Mouse (Mus musculus) forebrain, embryonic 12.5 days (tissue): ENCODE results near the gene Mief1. TPM values are rescaled to one million over a fixed set of nuclear protein-coding genes. Genes with fewer than 3 reads are reported as not detected.

ENCODE experiments used
- ATAC-seq: fragments of 200-750 bp; cut with Nextera tagmentation; 2 replicates; pipeline ENCODE4 v1.8.0; 2017; ENCODE audit warnings: moderate TSS enrichment; ENCODE audit not compliant: low FRiP score
- H3K27ac ChIP-seq: fragments of 300-500 bp; sonication (generic); 2 replicates; pipeline ENCODE4 v1.5.1; 2016; ENCODE audit warnings: mild to moderate bottlenecking
- H3K27me3 ChIP-seq: fragments of 300-500 bp; sonication (generic); 2 replicates; pipeline ENCODE4 v1.6.1; 2016; ENCODE audit warnings: mild to moderate bottlenecking
- H3K36me3 ChIP-seq: fragments of 300-500 bp; sonication (generic); replicated peaks from 2 replicates; pipeline ENCODE4 v1.6.1; 2016; ENCODE audit warnings: mild to moderate bottlenecking
- H3K4me1 ChIP-seq: fragments of 300-500 bp; sonication (generic); 2 replicates; pipeline ENCODE4 v1.6.1; 2016
- H3K4me2 ChIP-seq: fragments of 300-500 bp; sonication (generic); 2 replicates; pipeline ENCODE4 v1.6.1; 2016; ENCODE audit warnings: mild to moderate bottlenecking, moderate library complexity
- H3K4me3 ChIP-seq: fragments of 300-500 bp; sonication (generic); replicated peaks from 2 replicates; pipeline ENCODE4 v1.5.1; 2016; ENCODE audit warnings: mild to moderate bottlenecking
- H3K9ac ChIP-seq: fragments of 300-500 bp; sonication (generic); 2 replicates; pipeline ENCODE4 v1.6.1; 2016; ENCODE audit warnings: mild to moderate bottlenecking
- H3K9me3 ChIP-seq: fragments of 300-500 bp; sonication (generic); 2 replicates; pipeline ENCODE4 v1.6.1; 2016
- WGBS: fragments of 180-500 bp; shearing (Covaris S2); methylation state at CpG from one replicate; pipeline ENCODE4 v1.1.7; 2016; 5-methylcytosine and 5-hydroxymethylcytosine counted together
- polyA plus RNA-seq: library from polyadenylated mRNA; unstranded; fragments of >200 nt; fragmentation: Nextera tagmentation; extraction: Ambion mirVana; gene quantifications from 2 replicates; pipeline ENCODE4 v1.2.1, GENCODE M21; 2016

The Mief1 gene
- polyA plus RNA-seq, 1 experiment from 2014 or later = 38.6 TPM

DNA sequence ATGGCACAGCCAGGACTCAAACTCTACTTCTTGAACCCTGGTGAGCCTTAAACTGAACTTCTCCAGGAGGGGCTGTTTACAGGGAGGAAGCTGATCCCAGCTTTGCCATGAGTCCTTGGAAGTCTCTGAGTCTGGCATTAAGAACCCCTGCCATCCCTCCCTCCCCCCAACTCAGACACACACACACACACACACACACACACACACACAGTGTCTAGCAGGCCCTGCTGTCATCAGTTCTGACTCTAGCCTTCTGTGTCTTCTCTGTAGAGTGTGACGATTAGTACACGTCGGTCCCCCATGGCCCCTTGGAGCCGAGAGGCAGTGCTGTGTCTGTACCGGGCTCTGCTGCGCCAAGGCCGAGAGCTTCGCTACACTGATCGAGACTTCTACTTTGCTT, 1.7 kb downstream of the Mief1 start, which contains the start of gene AC140267.1:
TSS of gene AC140267.1 (plus strand) at position 301 of the 400 bp plus-strand sequence.
- H3K4me3 ChIP-seq = peak within 1 kb of the TSS; percentile 90
- H3K4me2 ChIP-seq = peak within 1 kb of the TSS; percentile 96
- H3K4me1 ChIP-seq = peaks cover 20% of the 10 kb centered on the region
- WGBS = 93% methylated on average over 9 of the region's 9 CpGs
- no peak for ATAC-seq
- H3K27me3 ChIP-seq = no peaks in the 10 kb centered on the region
- H3K9ac ChIP-seq = peak within 1 kb of the TSS; percentile 82
- peaks cover 41% of the 10 kb centered on the region for H3K36me3 ChIP-seq
- H3K9me3 ChIP-seq = no peaks in the 10 kb centered on the region
- peak within 1 kb of the TSS; percentile 72; the same call in 1 of the 2 replicates for H3K27ac ChIP-seq

- Histone ChIP-seq H3K4me1 (no peaks in the 10 kb centered on the region), H3K4me2 (no peak overlapping the region), H3K27me3 (no peaks in the 10 kb centered on the region), H3K4me3 (no peak overlapping the region), H3K9me3 (no peaks in the 10 kb centered on the region), H3K36me3 (peaks cover 81% of the 10 kb centered on the region), H3K9ac (no peak overlapping the region), H3K27ac (no peak overlapping the region)
- no peak for ATAC-seq
- 95% methylated on average over 12 of the region's 12 CpGs for WGBS
Measured at GRCm38 (mm10) chr15:80248135-80248534, 14.3 kb downstream of the Mief1 start.

- Histone ChIP-seq H3K9me3 (no peaks in the 10 kb centered on the region), H3K36me3 (peaks cover 78% of the 10 kb centered on the region), H3K27ac (no peak overlapping the region), H3K27me3 (no peaks in the 10 kb centered on the region), H3K4me1 (peaks cover 3% of the 10 kb centered on the region), H3K4me3 (no peak overlapping the region), H3K9ac (no peak overlapping the region), H3K4me2 (no peak overlapping the region)
- WGBS = 97% methylated on average over 1 of the region's 1 CpGs
- ATAC-seq = no peak
Measured at GRCm38 (mm10) chr15:80248596-80248995, 14.8 kb downstream of the Mief1 start.

DNA sequence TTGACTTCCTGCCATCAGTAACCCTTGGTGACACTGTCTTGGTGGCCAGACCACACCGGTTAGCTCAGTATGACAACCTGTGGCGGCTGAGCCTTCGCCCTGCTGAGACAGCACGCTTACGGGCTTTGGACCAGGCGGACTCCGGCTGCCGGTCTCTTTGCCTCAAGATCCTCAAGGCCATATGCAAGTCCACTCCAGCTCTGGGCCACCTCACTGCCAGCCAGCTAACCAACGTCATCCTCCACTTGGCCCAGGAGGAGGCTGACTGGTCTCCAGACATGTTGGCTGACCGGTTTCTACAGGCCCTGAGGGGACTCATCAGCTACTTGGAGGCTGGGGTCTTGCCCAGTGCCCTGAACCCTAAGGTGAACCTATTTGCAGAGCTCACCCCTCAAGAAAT, 15.9 kb downstream of the Mief1 start:
- no peak overlapping the region for H3K27ac ChIP-seq
- no peak for ATAC-seq
- H3K9ac ChIP-seq = no peak overlapping the region
- H3K4me2 ChIP-seq = no peak overlapping the region
- WGBS = 94% methylated on average over 10 of the region's 10 CpGs
- H3K4me3 ChIP-seq = no peak overlapping the region
- peaks cover 68% of the 10 kb centered on the region for H3K36me3 ChIP-seq
- H3K9me3 ChIP-seq = no peaks in the 10 kb centered on the region
- no peaks in the 10 kb centered on the region for H3K27me3 ChIP-seq
- H3K4me1 ChIP-seq = peaks cover 13% of the 10 kb centered on the region

GRCm38 (mm10) chr15:80250586-80250985, 16.8 kb downstream of the Mief1 start:
- WGBS = 94% methylated on average over 6 of the region's 6 CpGs
- no peak overlapping the region for H3K4me3 ChIP-seq

DNA sequence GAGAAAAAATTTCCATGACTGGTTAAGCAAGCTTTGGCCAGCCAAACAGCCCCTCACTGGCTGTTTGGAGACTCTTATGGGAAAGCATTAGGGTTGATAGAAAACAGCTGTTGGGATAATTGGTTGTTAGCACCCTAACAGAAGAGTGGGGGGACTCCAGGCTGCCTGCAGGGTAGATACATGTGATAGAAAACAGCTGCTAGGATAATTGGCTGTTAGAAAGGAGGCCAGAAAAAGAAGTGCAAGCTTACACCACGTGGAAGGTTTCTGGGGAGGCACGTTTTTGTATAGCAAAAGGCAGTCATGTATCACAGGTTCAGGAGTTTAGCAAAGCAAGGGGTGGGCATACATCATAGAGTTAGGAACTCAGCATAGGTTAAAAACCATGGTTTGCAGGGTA, 19.7 kb downstream of the Mief1 start:
- peak overlapping the region; percentile 93; the same call in 1 of the 2 replicates for H3K4me2 ChIP-seq
- H3K9ac ChIP-seq = no peak overlapping the region
- peak overlapping the region; percentile 98 for H3K27ac ChIP-seq
- H3K27me3 ChIP-seq = no peaks in the 10 kb centered on the region
- peaks cover 58% of the 10 kb centered on the region for H3K36me3 ChIP-seq
- H3K9me3 ChIP-seq = no peaks in the 10 kb centered on the region
- no peak overlapping the region for H3K4me3 ChIP-seq
- WGBS = 37% methylated on average over 2 of the region's 2 CpGs
- H3K4me1 ChIP-seq = peaks cover 33% of the 10 kb centered on the region
- ATAC-seq = no peak

More at GRCm38 (mm10) chr15:80250586-80250985, 16.8 kb downstream of the Mief1 start:
- H3K4me2 ChIP-seq = no peak overlapping the region
- no peaks in the 10 kb centered on the region for H3K27me3 ChIP-seq
- H3K9me3 ChIP-seq = no peaks in the 10 kb centered on the region
- peaks cover 13% of the 10 kb centered on the region for H3K4me1 ChIP-seq
- peaks cover 62% of the 10 kb centered on the region for H3K36me3 ChIP-seq
- H3K9ac ChIP-seq = no peak overlapping the region
- H3K27ac ChIP-seq = no peak overlapping the region
- no peak for ATAC-seq

- 49% methylated on average over 6 of the region's 6 CpGs for WGBS
- no peak for ATAC-seq
- Histone ChIP-seq H3K27ac (peak overlapping the region; percentile 98), H3K9me3 (no peaks in the 10 kb centered on the region), H3K4me1 (peaks cover 33% of the 10 kb centered on the region), H3K4me3 (peak overlapping the region; percentile 100), H3K4me2 (peak overlapping the region; percentile 93), H3K36me3 (peaks cover 57% of the 10 kb centered on the region), H3K9ac (peak overlapping the region; percentile 72), H3K27me3 (no peaks in the 10 kb centered on the region)
Measured at GRCm38 (mm10) chr15:80254207-80254606, 20.4 kb downstream of the Mief1 start.

DNA sequence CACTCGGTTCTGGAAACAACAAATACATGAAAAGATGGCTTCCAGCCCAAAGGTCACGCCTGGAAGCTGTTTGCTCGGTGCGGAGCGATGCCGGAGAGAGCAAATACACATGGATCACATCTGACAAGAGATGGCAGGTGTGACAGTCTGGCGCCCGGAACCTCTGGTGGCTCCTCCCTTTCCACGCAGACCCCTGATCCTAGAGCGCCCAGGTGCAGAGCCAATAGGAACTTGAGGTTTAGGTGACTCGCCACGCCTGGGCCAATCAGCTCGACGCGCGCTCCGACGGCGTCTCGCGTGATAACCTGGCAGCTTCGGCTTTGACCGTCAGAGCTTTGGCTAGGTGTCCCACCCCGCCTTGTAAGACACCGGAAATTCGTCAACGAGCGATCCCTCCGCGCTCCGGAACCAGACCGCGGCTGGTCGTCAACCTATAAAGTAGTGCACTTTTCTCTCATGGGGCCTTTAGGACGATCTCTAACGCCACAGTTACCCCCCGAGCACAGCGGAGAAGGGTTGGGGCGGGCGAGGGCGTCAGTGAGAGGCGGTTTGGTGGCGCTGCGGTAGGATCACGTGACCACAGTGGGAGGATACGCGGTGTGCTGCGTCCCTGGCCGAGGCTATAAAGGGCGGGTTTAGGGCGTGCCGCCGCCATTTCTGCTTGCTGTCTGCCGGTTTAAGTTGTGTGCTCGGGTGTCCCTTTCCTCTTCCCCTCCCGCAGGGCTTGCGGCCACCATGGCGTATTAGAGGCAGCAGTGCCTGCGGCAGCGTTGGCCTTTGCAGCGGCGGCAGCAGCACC, 21.2 kb downstream of the Mief1 start, which contains the start of gene Atf4:
TSS of gene Atf4 (plus strand) at position 338 of the 799 bp plus-strand sequence.
- Histone ChIP-seq H3K36me3 (peaks cover 57% of the 10 kb centered on the region), H3K4me2 (peak within 1 kb of the TSS; percentile 93), H3K9ac (peak within 1 kb of the TSS; percentile 100), H3K4me3 (peak within 1 kb of the TSS; percentile 100), H3K9me3 (no peaks in the 10 kb centered on the region), H3K4me1 (peaks cover 33% of the 10 kb centered on the region), H3K27ac (peak within 1 kb of the TSS; percentile 98), H3K27me3 (no peaks in the 10 kb centered on the region)
- peak; percentile 97 for ATAC-seq
- WGBS = under 1% methylated on average over 62 of the region's 62 CpGs

DNA sequence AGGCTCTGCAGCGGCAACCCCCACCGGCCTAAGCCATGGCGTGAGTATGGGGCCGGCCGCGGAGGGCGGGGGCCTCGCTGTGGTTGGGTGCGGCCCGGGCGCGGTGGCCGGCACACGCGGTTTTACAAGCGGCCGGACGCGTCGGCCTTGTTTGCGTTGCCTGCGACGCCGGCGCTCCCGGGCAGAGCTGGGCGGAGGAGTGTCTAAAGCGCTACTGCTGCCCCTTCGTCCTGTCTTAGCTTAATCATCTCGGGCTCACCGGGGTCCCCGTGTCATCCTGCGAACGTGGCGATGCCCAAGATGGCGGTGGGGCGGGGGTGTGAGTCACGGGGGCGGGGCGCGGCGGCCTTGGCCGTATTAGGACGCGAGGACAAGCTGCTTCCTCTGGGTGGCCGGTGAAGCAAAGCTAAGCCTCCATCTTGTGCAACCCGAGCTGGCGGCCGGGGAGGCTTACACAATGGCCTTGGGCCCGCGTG, 21.9 kb downstream of the Mief1 start:
- WGBS = under 1% methylated on average over 51 of the region's 51 CpGs
- H3K9me3 ChIP-seq = no peaks in the 10 kb centered on the region
- peak overlapping the region; percentile 93 for H3K4me2 ChIP-seq
- peak overlapping the region; percentile 100 for H3K9ac ChIP-seq
- no peaks in the 10 kb centered on the region for H3K27me3 ChIP-seq
- ATAC-seq = peak; percentile 22
- peak overlapping the region; percentile 100 for H3K4me3 ChIP-seq
- H3K36me3 ChIP-seq = peaks cover 58% of the 10 kb centered on the region
- H3K4me1 ChIP-seq = peaks cover 33% of the 10 kb centered on the region
- peak overlapping the region; percentile 98 for H3K27ac ChIP-seq

GRCm38 (mm10) chr15:80256242-80256641, 22.4 kb downstream of the Mief1 start:
- H3K4me2 ChIP-seq = peak overlapping the region; percentile 93
- 15% methylated on average over 16 of the region's 16 CpGs for WGBS
- H3K4me3 ChIP-seq = peak overlapping the region; percentile 100
- H3K9me3 ChIP-seq = no peaks in the 10 kb centered on the region
- ATAC-seq = no peak
- H3K27me3 ChIP-seq = no peaks in the 10 kb centered on the region
- peaks cover 56% of the 10 kb centered on the region for H3K36me3 ChIP-seq
- H3K9ac ChIP-seq = peak overlapping the region; percentile 100
- H3K27ac ChIP-seq = peak overlapping the region; percentile 98
- peaks cover 33% of the 10 kb centered on the region for H3K4me1 ChIP-seq

GRCm38 (mm10) chr15:80256656-80257601, 23.1 kb downstream of the Mief1 start:
- no peaks in the 10 kb centered on the region for H3K27me3 ChIP-seq
- H3K4me2 ChIP-seq = peak overlapping the region; percentile 93
- no peak for ATAC-seq
- H3K36me3 ChIP-seq = peaks cover 49% of the 10 kb centered on the region
- peaks cover 33% of the 10 kb centered on the region for H3K4me1 ChIP-seq
- peak overlapping the region; percentile 100 for H3K9ac ChIP-seq
- no peaks in the 10 kb centered on the region for H3K9me3 ChIP-seq
- WGBS = 69% methylated on average over 12 of the region's 12 CpGs
- H3K27ac ChIP-seq = peak overlapping the region; percentile 98
- peak overlapping the region; percentile 100 for H3K4me3 ChIP-seq
